Mouse (Mus musculus) liver, embryonic 15.5 days (tissue): Measurements from ENCODE around the gene Miga1. TPM values are rescaled to one million over a fixed set of nuclear protein-coding genes. Genes with fewer than 3 reads are reported as not detected.
"Not testable (repeated sequence)": the region's sequence is repeated elsewhere in the genome, so short reads cannot be mapped to it uniquely, and the experiment has no call there.

Experiments used
- ATAC-seq: fragments of 200-750 bp; cut with Nextera tagmentation; 2 replicates; pipeline ENCODE4 v1.8.0; 2017; ENCODE audit warnings: moderate number of reproducible peaks, mild to moderate bottlenecking, moderate library complexity; ENCODE audit not compliant: insufficient read depth
- H3K27ac ChIP-seq: fragments of 300-500 bp; sonication (generic); replicated peaks from 2 replicates; pipeline ENCODE4 v1.5.1; 2015; ENCODE audit warnings: mild to moderate bottlenecking, inconsistent platforms
- H3K27me3 ChIP-seq: fragments of 300-500 bp; sonication (generic); 2 replicates; pipeline ENCODE4 v1.6.1; 2015; ENCODE audit warnings: mild to moderate bottlenecking, inconsistent platforms
- H3K36me3 ChIP-seq: fragments of 300-500 bp; sonication (generic); replicated peaks from 2 replicates; pipeline ENCODE4 v1.6.1; 2015; ENCODE audit warnings: moderate library complexity, mild to moderate bottlenecking, inconsistent platforms
- H3K4me1 ChIP-seq: fragments of 300-500 bp; sonication (generic); replicated peaks from 2 replicates; pipeline ENCODE4 v1.6.1; 2015; ENCODE audit warnings: inconsistent platforms
- H3K4me2 ChIP-seq: fragments of 300-500 bp; sonication (generic); 2 replicates; pipeline ENCODE4 v1.6.1; 2015; ENCODE audit warnings: moderate library complexity, mild to moderate bottlenecking, inconsistent platforms
- H3K4me3 ChIP-seq: fragments of 300-500 bp; sonication (generic); replicated peaks from 2 replicates; pipeline ENCODE4 v1.5.1; 2015; ENCODE audit warnings: mild to moderate bottlenecking, inconsistent platforms
- H3K9ac ChIP-seq: fragments of 300-500 bp; sonication (generic); 2 replicates; pipeline ENCODE4 v1.6.1; 2015; ENCODE audit warnings: moderate library complexity, mild to moderate bottlenecking, inconsistent platforms
- H3K9me3 ChIP-seq: fragments of 300-500 bp; sonication (generic); replicated peaks from 2 replicates; pipeline ENCODE4 v1.6.1; 2016; ENCODE audit warnings: inconsistent platforms
- WGBS: fragments of 180-500 bp; shearing (Covaris S2); methylation state at CpG from one replicate; pipeline ENCODE4 v1.1.7; 2015; ENCODE audit warnings: mixed read lengths; ENCODE audit not compliant: insufficient replicate concordance; 5-methylcytosine and 5-hydroxymethylcytosine counted together
- polyA plus RNA-seq: library from polyadenylated mRNA; unstranded; fragments of >200 nt; fragmentation: Nextera tagmentation; extraction: Ambion mirVana; gene quantifications from 2 replicates; pipeline ENCODE4 v1.2.1, GENCODE M21; 2015

Gene Miga1
- polyA plus RNA-seq, 1 experiment from 2014 or later, result 3.5 TPM

- 78% methylated on average over 8 of the region's 8 CpGs for WGBS
- H3K9me3 ChIP-seq, result no peaks in the 10 kb centered on the region
- no peak overlapping the region for H3K4me3 ChIP-seq
- H3K36me3 ChIP-seq, result no peaks in the 10 kb centered on the region
- no peaks in the 10 kb centered on the region for H3K27me3 ChIP-seq
- H3K27ac ChIP-seq, result no peak overlapping the region
- H3K4me1 ChIP-seq, result peaks cover 3% of the 10 kb centered on the region
- ATAC-seq, result no peak
- H3K4me2 ChIP-seq, result no peak overlapping the region
- no peak overlapping the region for H3K9ac ChIP-seq
These were observed 18.3 kb downstream of the Miga1 start for GRCm38 (mm10) chr3:152321765-152322547.

GRCm38 (mm10) chr3:152320972-152321645 is 19.1 kb downstream of the Miga1 start:
- no peak overlapping the region for H3K27ac ChIP-seq
- no peaks in the 10 kb centered on the region for H3K27me3 ChIP-seq
- WGBS, result 71% methylated on average over 10 of the region's 10 CpGs
- H3K4me1 ChIP-seq, result peaks cover 7% of the 10 kb centered on the region
- H3K4me2 ChIP-seq, result no peak overlapping the region
- H3K36me3 ChIP-seq, result no peaks in the 10 kb centered on the region
- H3K9me3 ChIP-seq, result no peaks in the 10 kb centered on the region
- no peak overlapping the region for H3K9ac ChIP-seq
- no peak for ATAC-seq
- H3K4me3 ChIP-seq, result no peak overlapping the region

GRCm38 (mm10) chr3:152316447-152317173 is 23.6 kb downstream of the Miga1 start:
- not testable (repeated sequence) for H3K9me3 ChIP-seq, H3K4me1 ChIP-seq, ATAC-seq, H3K4me2 ChIP-seq, H3K9ac ChIP-seq, H3K4me3 ChIP-seq, H3K27me3 ChIP-seq, H3K27ac ChIP-seq, H3K36me3 ChIP-seq
- 47% methylated on average over 9 of the region's 9 CpGs for WGBS

- WGBS, result 9% methylated on average over 7 of the region's 7 CpGs
- H3K4me2 ChIP-seq, result no peak overlapping the region
- H3K9me3 ChIP-seq, result no peaks in the 10 kb centered on the region
- H3K27ac ChIP-seq, result no peak overlapping the region
- no peak overlapping the region for H3K9ac ChIP-seq
- no peaks in the 10 kb centered on the region for H3K27me3 ChIP-seq
- ATAC-seq, result peak; percentile 72
- H3K36me3 ChIP-seq, result no peaks in the 10 kb centered on the region
- H3K4me1 ChIP-seq, result peaks cover 9% of the 10 kb centered on the region
- no peak overlapping the region for H3K4me3 ChIP-seq
These were observed 24.6 kb downstream of the Miga1 start for GRCm38 (mm10) chr3:152315613-152316012.

- H3K4me1 ChIP-seq, result peaks cover 15% of the 10 kb centered on the region
- H3K9ac ChIP-seq, ATAC-seq, H3K4me2 ChIP-seq, H3K27ac ChIP-seq, H3K27me3 ChIP-seq, H3K9me3 ChIP-seq, H3K36me3 ChIP-seq, H3K4me3 ChIP-seq: not testable (repeated sequence)
- 80% methylated on average over 14 of the region's 14 CpGs for WGBS
These were observed 25.5 kb downstream of the Miga1 start for GRCm38 (mm10) chr3:152314666-152315065.

GRCm38 (mm10) chr3:152309250-152309645 is 31.0 kb downstream of the Miga1 start:
- no peaks in the 10 kb centered on the region for H3K36me3 ChIP-seq
- ATAC-seq, result no peak
- WGBS, result 72% methylated on average over 9 of the region's 9 CpGs
- no peak overlapping the region for H3K27ac ChIP-seq
- H3K4me3 ChIP-seq, result no peak overlapping the region
- H3K4me1 ChIP-seq, result peaks cover 24% of the 10 kb centered on the region
- H3K27me3 ChIP-seq, result no peaks in the 10 kb centered on the region
- H3K9ac ChIP-seq, result no peak overlapping the region
- no peak overlapping the region for H3K4me2 ChIP-seq
- no peaks in the 10 kb centered on the region for H3K9me3 ChIP-seq

GRCm38 (mm10) chr3:152308485-152309249 is 31.5 kb downstream of the Miga1 start:
- H3K27me3 ChIP-seq, result no peaks in the 10 kb centered on the region
- peaks cover 24% of the 10 kb centered on the region for H3K4me1 ChIP-seq
- no peak overlapping the region for H3K9ac ChIP-seq
- H3K4me2 ChIP-seq, result no peak overlapping the region
- H3K4me3 ChIP-seq, result no peak overlapping the region
- ATAC-seq, result peak; percentile 68; the same call in 1 of the 2 replicates
- no peaks in the 10 kb centered on the region for H3K9me3 ChIP-seq
- no peaks in the 10 kb centered on the region for H3K36me3 ChIP-seq
- WGBS, result 29% methylated on average over 10 of the region's 10 CpGs
- no peak overlapping the region for H3K27ac ChIP-seq

GRCm38 (mm10) chr3:152305971-152306370 is 34.2 kb downstream of the Miga1 start:
- H3K4me2 ChIP-seq, result no peak overlapping the region
- H3K36me3 ChIP-seq, result no peaks in the 10 kb centered on the region
- no peak overlapping the region for H3K27ac ChIP-seq
- WGBS, result 79% methylated on average over 4 of the region's 4 CpGs
- no peak for ATAC-seq
- H3K9me3 ChIP-seq, result no peaks in the 10 kb centered on the region
- H3K9ac ChIP-seq, result no peak overlapping the region
- peaks cover 24% of the 10 kb centered on the region for H3K4me1 ChIP-seq
- H3K27me3 ChIP-seq, result no peaks in the 10 kb centered on the region
- no peak overlapping the region for H3K4me3 ChIP-seq

- ATAC-seq, result no peak
- Histone ChIP-seq H3K4me3 (no peak overlapping the region), H3K36me3 (no peaks in the 10 kb centered on the region), H3K27me3 (no peaks in the 10 kb centered on the region), H3K9me3 (no peaks in the 10 kb centered on the region), H3K9ac (no peak overlapping the region), H3K4me2 (no peak overlapping the region), H3K4me1 (peaks cover 22% of the 10 kb centered on the region), H3K27ac (no peak overlapping the region)
- 70% methylated on average over 8 of the region's 8 CpGs for WGBS
These were observed 35.1 kb downstream of the Miga1 start for GRCm38 (mm10) chr3:152305080-152305479.

- Histone ChIP-seq H3K9me3 (no peaks in the 10 kb centered on the region), H3K36me3 (no peaks in the 10 kb centered on the region), H3K27me3 (no peaks in the 10 kb centered on the region), H3K4me1 (peaks cover 14% of the 10 kb centered on the region), H3K27ac (no peak overlapping the region), H3K9ac (no peak overlapping the region), H3K4me2 (no peak overlapping the region), H3K4me3 (no peak overlapping the region)
- ATAC-seq, result no peak
- 67% methylated on average over 6 of the region's 6 CpGs for WGBS
These were observed 36.0 kb downstream of the Miga1 start for GRCm38 (mm10) chr3:152304093-152304815.
